Mouse (Mus musculus): ENCODE data around the gene Map3k15.

Map3k15 gene

GRCm38 (mm10) chrX:159988002-159988960, at the start of gene Map3k15:
Gene Map3k15 (plus strand): TSS chrX:159988433.
- peak; percentile 65 to 71 for DNase-seq (ENCODE audit: low spot score in 2 of 2)

- DNase-seq (ENCODE audit: low spot score in 2 of 2) = no peak
Observed at GRCm38 (mm10) chrX:159942569-159942968, 45.7 kb upstream of the Map3k15 start.

- no peak for DNase-seq (ENCODE audit: low spot score in 2 of 2)
Observed at GRCm38 (mm10) chrX:159943586-159943985, 44.6 kb upstream of the Map3k15 start.

GRCm38 (mm10) chrX:159953546-159954429, 34.4 kb upstream of the Map3k15 start:
- no peak for DNase-seq (ENCODE audit: low spot score in 2 of 2)

GRCm38 (mm10) chrX:159954430-159954779, 33.8 kb upstream of the Map3k15 start:
- DNase-seq (ENCODE audit: low spot score in 2 of 2) = no peak

GRCm38 (mm10) chrX:159955433-159955832, 32.8 kb upstream of the Map3k15 start:
- DNase-seq (ENCODE audit: low spot score in 2 of 2) = no peak

- no peak for DNase-seq (ENCODE audit: low spot score in 2 of 2)
Observed at GRCm38 (mm10) chrX:159961385-159961784, 26.8 kb upstream of the Map3k15 start.

- DNase-seq (ENCODE audit: low spot score in 2 of 2) = peak; percentile 32 to 38
Observed at GRCm38 (mm10) chrX:159963273-159963672, 25.0 kb upstream of the Map3k15 start.

- DNase-seq (ENCODE audit: low spot score in 2 of 2) = no peak
Observed at GRCm38 (mm10) chrX:159963925-159964324, 24.3 kb upstream of the Map3k15 start.

GRCm38 (mm10) chrX:159969025-159969424, 19.2 kb upstream of the Map3k15 start:
- no peak for DNase-seq (ENCODE audit: low spot score in 2 of 2)

- no peak for DNase-seq (ENCODE audit: low spot score in 2 of 2)
Observed at GRCm38 (mm10) chrX:159971091-159971779, 17.0 kb upstream of the Map3k15 start.

GRCm38 (mm10) chrX:159973730-159974129, 14.5 kb upstream of the Map3k15 start:
- DNase-seq (ENCODE audit: low spot score in 2 of 2) = peak in 1 of 2 experiments; percentile 17

- DNase-seq (ENCODE audit: low spot score in 2 of 2) = no peak
Observed at GRCm38 (mm10) chrX:159976243-159976642, 12.0 kb upstream of the Map3k15 start.

- no peak for DNase-seq (ENCODE audit: low spot score in 2 of 2)
Observed at GRCm38 (mm10) chrX:159995808-159996207, 7.6 kb downstream of the Map3k15 start.

- no peak for DNase-seq (ENCODE audit: low spot score in 2 of 2)
Observed at GRCm38 (mm10) chrX:160053306-160053705, 65.1 kb downstream of the Map3k15 start.

- DNase-seq (ENCODE audit: low spot score in 2 of 2) = no peak
Observed at GRCm38 (mm10) chrX:160054643-160055042, 66.4 kb downstream of the Map3k15 start.

GRCm38 (mm10) chrX:160091973-160092372, 103.7 kb downstream of the Map3k15 start:
- no peak for DNase-seq (ENCODE audit: low spot score in 2 of 2)

GRCm38 (mm10) chrX:160107817-160108216, 119.6 kb downstream of the Map3k15 start:
- no peak for DNase-seq (ENCODE audit: low spot score in 2 of 2)

GRCm38 (mm10) chrX:160113777-160114176, 125.5 kb downstream of the Map3k15 start:
- no peak for DNase-seq (ENCODE audit: low spot score in 2 of 2)

GRCm38 (mm10) chrX:160116074-160116473, 127.8 kb downstream of the Map3k15 start:
- DNase-seq (ENCODE audit: low spot score in 2 of 2) = peak in 1 of 2 experiments; percentile 3

- peak; percentile 6 to 43 for DNase-seq (ENCODE audit: low spot score in 2 of 2)
Observed at GRCm38 (mm10) chrX:160116658-160117057, 128.4 kb downstream of the Map3k15 start.

Data from natural killer cell, adult 2 months (primary cell).